Comparison of ENCODE assay signal across 13 mouse cellular contexts in genomic region chr4:122905359-122905758, GRCm38 (mm10).
"Had no signal": no experiment of that assay in that cellular context is flagged by ENCODE, and none has a peak within 500 bp of the region (broad histone marks: within the 10 kb centered on the region; RNA-seq: fewer than 3 reads in every experiment).

No protein-coding gene starts in this region.

- ATAC-seq: midbrain, embryonic 16.5 days had no signal

- H3K36me3 ChIP-seq: lung, embryonic 15.5 days; midbrain, embryonic 10.5 days; midbrain, embryonic 12.5 days; neural tube, embryonic 12.5 days had no signal

- H3K9ac ChIP-seq: lung, embryonic 15.5 days; midbrain, embryonic 12.5 days; neural tube, embryonic 12.5 days had no signal

- H3K27me3 ChIP-seq: lung, embryonic 15.5 days; midbrain, embryonic 12.5 days; neural tube, embryonic 12.5 days had no signal

- H3K4me2 ChIP-seq: lung, embryonic 15.5 days; midbrain, embryonic 12.5 days; neural tube, embryonic 12.5 days had no signal

- DNase-seq: lung, adult 18-20 months; lung, postnatal 10 days; lung, postnatal 4 days; midbrain, embryonic 14.5 days; right cerebral cortex, postnatal 14 days; thymus, adult 18-20 months; thymus, postnatal 14 days; thymus, postnatal 4 days had no signal

- H3K9me3 ChIP-seq: lung, embryonic 15.5 days; midbrain, embryonic 10.5 days; midbrain, embryonic 12.5 days; neural tube, embryonic 12.5 days had no signal

- H3K27ac ChIP-seq: lung, embryonic 15.5 days; midbrain, embryonic 10.5 days; midbrain, embryonic 12.5 days; neural tube, embryonic 12.5 days had no signal

- H3K4me3 ChIP-seq: lung, embryonic 15.5 days; midbrain, embryonic 10.5 days; midbrain, embryonic 12.5 days; neural tube, embryonic 12.5 days had no signal

- H3K4me1 ChIP-seq: lung, embryonic 15.5 days; neural tube, embryonic 12.5 days had no signal
